In the genomic region with DNA sequence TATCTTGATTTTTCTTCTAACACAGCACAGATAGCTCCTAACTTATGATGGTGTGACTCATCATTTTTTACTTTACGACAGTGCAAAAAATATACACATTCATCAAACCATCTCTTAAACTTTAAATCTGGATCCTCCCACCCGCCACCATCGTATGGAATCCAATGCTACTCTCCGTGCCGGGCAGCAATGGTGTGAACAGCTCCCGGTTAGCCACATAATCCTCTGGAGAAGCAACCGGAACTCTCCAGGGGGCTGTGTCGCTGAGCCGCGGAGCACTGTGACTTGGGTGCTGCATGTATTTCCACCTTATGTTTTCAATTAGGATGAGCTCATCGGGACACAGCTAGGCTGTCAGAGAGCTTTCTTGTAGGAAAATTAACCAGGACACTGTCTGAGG, we compare ENCODE assay signal across 26 mouse cellular contexts. TPM values are rescaled to one million over a fixed set of nuclear protein-coding genes. Genes with fewer than 3 reads are reported as not detected.
DNase-seq lines count a peak whose midpoint lies in the region; ATAC-seq lines count a peak whose summit lies in the region.
"Had no signal": no experiment of that assay in that cellular context is flagged by ENCODE, and none has a peak within 500 bp of the region (broad histone marks: within the 10 kb centered on the region; RNA-seq: fewer than 3 reads in every experiment).

No protein-coding gene starts in this region.

- H3K36me3 ChIP-seq in heart, embryonic 15.5 days = no peaks in the 10 kb centered on the region
- 0 out of 2 replicates have a peak, but pooled peaks cover 4% of the 10 kb centered on the region for H3K36me3 ChIP-seq in hindbrain, embryonic 14.5 days (replicated peaks; ENCODE audit: control insufficient read depth, insufficient read depth)
- H3K36me3 ChIP-seq: embryonic facial prominence, embryonic 15.5 days; limb, embryonic 13.5 days had no signal

- WGBS in heart, embryonic 15.5 days = 70% methylated on average over 11 of the region's 11 CpGs
- 85% methylated on average over 11 of the region's 11 CpGs for WGBS in hindbrain, embryonic 14.5 days

- H3K4me2 ChIP-seq in heart, embryonic 15.5 days = no peak overlapping the region
- H3K4me2 ChIP-seq in hindbrain, embryonic 14.5 days (replicated peaks) = no peak overlapping the region
- H3K4me2 ChIP-seq: embryonic facial prominence, embryonic 15.5 days; limb, embryonic 13.5 days had no signal

- H3K9ac ChIP-seq in heart, embryonic 15.5 days = no peak overlapping the region
- no peak overlapping the region for H3K9ac ChIP-seq in hindbrain, embryonic 14.5 days
- H3K9ac ChIP-seq: embryonic facial prominence, embryonic 15.5 days; limb, embryonic 13.5 days; liver, embryonic 14.5 days had no signal

- no peak overlapping the region for H3K4me3 ChIP-seq in heart, embryonic 15.5 days
- no peak overlapping the region for H3K4me3 ChIP-seq in hindbrain, embryonic 14.5 days (replicated peaks; ENCODE audit: low read length)
- H3K4me3 ChIP-seq: embryonic facial prominence, embryonic 15.5 days; limb, embryonic 13.5 days; megakaryocyte, embryonic 14.5 days had no signal

- peaks cover 46% of the 10 kb centered on the region for H3K4me1 ChIP-seq in heart, embryonic 15.5 days (replicated peaks)
- no peaks in the 10 kb centered on the region for H3K4me1 ChIP-seq in hindbrain, embryonic 14.5 days (replicated peaks; ENCODE audit: control insufficient read depth, insufficient read depth, low read length)
- H3K4me1 ChIP-seq: limb, embryonic 13.5 days had no signal

- no peaks in the 10 kb centered on the region for H3K9me3 ChIP-seq in heart, embryonic 15.5 days (replicated peaks)
- H3K9me3 ChIP-seq in hindbrain, embryonic 14.5 days (ENCODE audit: control insufficient read depth, low read length) = no peaks in the 10 kb centered on the region
- H3K9me3 ChIP-seq: embryonic facial prominence, embryonic 15.5 days; limb, embryonic 13.5 days; megakaryocyte, embryonic 14.5 days had no signal

- H3K27ac ChIP-seq in heart, embryonic 15.5 days = peak overlapping the region; percentile 84; the same call in 1 of the 2 replicates
- H3K27ac ChIP-seq in hindbrain, embryonic 14.5 days = no peak overlapping the region
- H3K27ac ChIP-seq: embryonic facial prominence, embryonic 15.5 days; limb, embryonic 13.5 days; liver, embryonic 14.5 days had no signal

- no peak for DNase-seq in heart, adult 11 months
- peak; percentile 76 for DNase-seq in brain, adult 2 months (ENCODE audit: low read depth, low spot score)
- peak; percentile 32 to 49 for DNase-seq in frontal cortex, postnatal 25 days (ENCODE audit: low spot score in 2 of 2)
- DNase-seq in right cerebral cortex, adult 2 months (ENCODE audit: low spot score in 2 of 2) = peak; percentile 76 to 80
- DNase-seq in hindbrain, embryonic 14.5 days (ENCODE audit: low spot score) = no peak
- DNase-seq: adrenal gland, postnatal 36 days; cerebellum, postnatal 14 days; embryo, embryonic 11 days; thymus, adult 2 months had no signal

- ATAC-seq in heart, embryonic 15.5 days (replicated peaks; ENCODE audit: insufficient number of reproducible peaks, insufficient read depth, low FRiP score, low read depth) = no peak
- ATAC-seq in megakaryocyte progenitor cell, adult 5-6 weeks (replicated peaks; ENCODE audit: poor library complexity) = no peak
- ATAC-seq in hindbrain, embryonic 14.5 days (ENCODE audit: low FRiP score) = no peak
- ATAC-seq: inflammation-experienced regulatory T-cells, adult 6 months had no signal

- H3K27me3 ChIP-seq in heart, embryonic 15.5 days = no peaks in the 10 kb centered on the region
- no peaks in the 10 kb centered on the region for H3K27me3 ChIP-seq in hindbrain, embryonic 14.5 days (ENCODE audit: control insufficient read depth, insufficient read depth, low read length)
- H3K27me3 ChIP-seq: limb, embryonic 13.5 days had no signal

RNA-seq across cellular contexts. Expression of gene Depp1, which starts 7.5 kb away (rescaled TPM):
- 45.9 and 54.2 TPM in 2 replicates for polyA plus RNA-seq in heart, embryonic 15.5 days (2015; fragmentation: Nextera tagmentation; extraction: Ambion mirVana)
- 0.44 TPM in 1 of 2 replicates, not detected in the other for total RNA-seq in megakaryocyte progenitor cell, adult 5-6 weeks (2015)
- total RNA-seq in megakaryocyte progenitor cell, adult 5-6 weeks (2017) = 0.08 TPM in 1 of 2 replicates, not detected in the other
- 8.2 and 8.7 TPM in 2 replicates for polyA plus RNA-seq in hindbrain, embryonic 14.5 days (2014; fragmentation: Nextera tagmentation; extraction: Ambion mirVana)
- polyA plus RNA-seq: inflammation-experienced regulatory T-cells, adult 6 months had no signal

RNA-seq across cellular contexts. Expression of gene Zfp422, which starts 14.1 kb away (rescaled TPM):
- polyA plus RNA-seq in heart, embryonic 15.5 days (2015; fragmentation: Nextera tagmentation; extraction: Ambion mirVana) = 74.8 and 81.6 TPM in 2 replicates
- 129 and 134 TPM in 2 replicates for total RNA-seq in megakaryocyte progenitor cell, adult 5-6 weeks (2015)
- 58.4 and 63.3 TPM in 2 replicates for total RNA-seq in megakaryocyte progenitor cell, adult 5-6 weeks (2017)
- polyA plus RNA-seq in hindbrain, embryonic 14.5 days (2014; fragmentation: Nextera tagmentation; extraction: Ambion mirVana) = 138 and 146 TPM in 2 replicates

RNA-seq across cellular contexts. Expression of gene Rassf4, which starts 30.8 kb away (rescaled TPM):
- polyA plus RNA-seq in heart, embryonic 15.5 days (2015; fragmentation: Nextera tagmentation; extraction: Ambion mirVana) = 6.5 and 7.3 TPM in 2 replicates
- total RNA-seq in megakaryocyte progenitor cell, adult 5-6 weeks (2015) = 44.9 and 57.1 TPM in 2 replicates
- total RNA-seq in megakaryocyte progenitor cell, adult 5-6 weeks (2017) = 35.8 and 40.9 TPM in 2 replicates
- polyA plus RNA-seq in hindbrain, embryonic 14.5 days (2014; fragmentation: Nextera tagmentation; extraction: Ambion mirVana) = 30.3 and 33.1 TPM in 2 replicates

RNA-seq across cellular contexts. Expression of gene Olfr215, which starts 58.9 kb away (rescaled TPM):
- polyA plus RNA-seq in heart, embryonic 15.5 days (2015; fragmentation: Nextera tagmentation; extraction: Ambion mirVana) = not detected in 2 replicates
- total RNA-seq in megakaryocyte progenitor cell, adult 5-6 weeks (2015) = not detected in 2 replicates
- total RNA-seq in megakaryocyte progenitor cell, adult 5-6 weeks (2017) = not detected in 2 replicates
- polyA plus RNA-seq in hindbrain, embryonic 14.5 days (2014; fragmentation: Nextera tagmentation; extraction: Ambion mirVana) = not detected in 2 replicates
- total RNA-seq: adrenal gland, postnatal 36 days; gastrocnemius, adult 18-20 months; heart, adult 18-20 months; layer of hippocampus, postnatal 25 days had no signal
- polyA plus RNA-seq: embryonic facial prominence, embryonic 15.5 days; forebrain, embryonic 11.5 days; hindbrain, embryonic 11.5 days; inflammation-experienced regulatory T-cells, adult 6 months; kidney, embryonic 14.5 days; limb, embryonic 13.5 days; liver, embryonic 14.5 days; lung, embryonic 16.5 days; midbrain, postnatal 0 days; neural tube, embryonic 11.5 days; small intestine, adult 2 months; thymus, adult 2 months had no signal

Comparison
In these comparisons a context has a peak if more than half of its experiments do, and no peak if none do; other contexts are left out.
1. DNase-seq: peak in brain, adult 2 months (single experiment), frontal cortex, postnatal 25 days (2 of 2) and right cerebral cortex, adult 2 months (2 of 2); none in heart, adult 11 months (single experiment) and hindbrain, embryonic 14.5 days (single experiment).